Mouse (Mus musculus) cerebellum, adult 2 months (tissue): ENCODE measurements around the gene Exo1.

Source experiments
- CTCF ChIP-seq: fragments of 200-500 bp; IDR thresholded peaks from 2 replicates; pipeline ENCODE4 v1.5.1; 2011; ENCODE audit warnings: low read depth, mild to moderate bottlenecking, control low read depth, low read length, moderate library complexity, borderline replicate concordance; ENCODE audit not compliant: insufficient read depth
- POLR2A ChIP-seq: fragments of 200-500 bp; IDR thresholded peaks from 2 replicates; pipeline ENCODE4 v1.6.1; 2011; ENCODE audit warnings: low read length, control low read depth, borderline replicate concordance; ENCODE audit not compliant: insufficient read depth

DNA sequence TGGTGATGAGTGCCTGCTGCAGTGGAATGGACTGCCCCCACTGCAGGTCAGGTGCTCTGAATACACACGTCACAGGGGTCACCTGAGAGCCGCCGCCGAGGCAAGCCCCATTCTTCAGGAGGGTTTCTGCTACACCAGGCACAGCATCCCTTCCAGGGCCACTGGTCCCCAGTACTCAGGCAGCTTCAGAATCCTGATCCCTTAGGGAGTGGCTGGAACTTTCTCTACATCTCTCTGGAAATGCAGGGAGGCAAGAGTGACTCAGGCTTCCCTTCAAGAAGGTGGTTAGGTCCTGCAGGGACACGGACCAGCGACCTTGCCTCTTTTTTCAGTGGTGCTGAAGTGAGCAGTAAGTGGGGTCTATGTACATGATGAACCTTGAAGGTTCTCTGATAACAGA, 12.9 kb downstream of the Exo1 start:
- TF ChIP-seq CTCF = no peak
- TF ChIP-seq POLR2A = no peak
